Mouse (Mus musculus): ENCODE measurements around the gene Tgif2.
"Not testable (repeated sequence)": the region's sequence is repeated elsewhere in the genome, so short reads cannot be mapped to it uniquely, and the experiment has no call there.

The Tgif2 gene

GRCm38 (mm10) chr2:156843331-156843730 lies 3.5 kb downstream of the Tgif2 start:
- DNase-seq, result no peak

DNA sequence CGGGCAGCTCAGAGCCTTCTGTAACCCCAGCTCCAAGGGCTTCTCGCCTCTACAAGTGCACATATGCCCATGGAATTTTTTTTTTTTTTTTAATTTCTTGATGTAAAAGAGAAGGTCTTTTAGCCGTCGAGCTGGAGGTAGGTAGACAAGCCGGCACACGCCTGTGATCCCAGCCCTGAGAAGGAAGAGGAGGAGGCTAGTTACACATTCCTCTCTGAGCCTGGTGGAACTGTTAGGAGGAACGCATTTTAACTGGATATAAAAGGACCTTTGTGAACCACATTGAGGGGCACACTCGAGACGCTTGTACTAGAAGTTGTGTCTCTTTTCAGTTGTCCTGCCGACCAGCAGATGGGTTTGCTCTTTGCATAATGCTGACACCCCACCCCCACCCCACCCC lies 4.9 kb downstream of the Tgif2 start:
- no peak for DNase-seq

- no peak for DNase-seq
Observed at GRCm38 (mm10) chr2:156847653-156848052, 7.8 kb downstream of the Tgif2 start.

- no peak for DNase-seq
Observed at GRCm38 (mm10) chr2:156848526-156849182, 8.8 kb downstream of the Tgif2 start.

DNA sequence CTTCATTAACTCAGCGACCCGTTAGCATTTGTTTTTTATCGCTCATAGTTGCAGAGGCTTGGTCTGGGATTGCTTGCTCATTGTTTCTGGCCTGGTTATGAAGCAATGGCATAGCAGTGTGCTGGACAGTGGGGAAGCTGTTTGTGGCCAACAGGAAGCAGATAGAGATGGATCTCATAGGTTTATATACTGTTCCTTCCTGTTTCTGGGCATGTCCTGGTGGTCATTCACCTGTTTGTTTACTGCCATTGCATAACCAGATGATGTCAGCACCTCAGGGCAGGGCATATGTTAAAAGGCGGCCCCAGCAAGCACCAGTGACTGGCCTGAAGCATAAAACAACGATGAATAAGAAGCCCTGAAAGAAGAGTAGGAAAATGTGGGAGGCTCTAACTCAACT lies 10.7 kb downstream of the Tgif2 start:
- DNase-seq, result no peak

DNA sequence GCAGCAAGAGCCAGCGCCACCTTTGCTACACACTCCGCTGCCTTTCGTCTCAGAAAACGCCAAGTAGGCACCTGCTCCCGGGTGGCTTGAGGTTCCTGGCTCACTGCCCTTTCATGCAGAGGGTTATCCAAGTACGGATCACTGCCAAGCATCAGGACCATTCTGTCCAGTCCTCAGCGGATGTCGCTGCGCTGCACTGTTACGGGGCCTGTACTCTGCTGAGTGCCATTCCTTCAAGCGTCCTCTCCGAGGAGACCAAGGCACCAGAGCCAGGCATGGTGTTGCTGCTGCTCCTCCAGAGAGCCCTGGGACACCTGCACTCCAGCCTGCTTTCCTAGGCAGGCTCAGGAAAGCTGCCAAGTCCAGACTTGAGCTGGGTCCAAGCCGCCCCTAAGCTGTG lies 13.8 kb downstream of the Tgif2 start:
- not testable (repeated sequence) for DNase-seq

DNA sequence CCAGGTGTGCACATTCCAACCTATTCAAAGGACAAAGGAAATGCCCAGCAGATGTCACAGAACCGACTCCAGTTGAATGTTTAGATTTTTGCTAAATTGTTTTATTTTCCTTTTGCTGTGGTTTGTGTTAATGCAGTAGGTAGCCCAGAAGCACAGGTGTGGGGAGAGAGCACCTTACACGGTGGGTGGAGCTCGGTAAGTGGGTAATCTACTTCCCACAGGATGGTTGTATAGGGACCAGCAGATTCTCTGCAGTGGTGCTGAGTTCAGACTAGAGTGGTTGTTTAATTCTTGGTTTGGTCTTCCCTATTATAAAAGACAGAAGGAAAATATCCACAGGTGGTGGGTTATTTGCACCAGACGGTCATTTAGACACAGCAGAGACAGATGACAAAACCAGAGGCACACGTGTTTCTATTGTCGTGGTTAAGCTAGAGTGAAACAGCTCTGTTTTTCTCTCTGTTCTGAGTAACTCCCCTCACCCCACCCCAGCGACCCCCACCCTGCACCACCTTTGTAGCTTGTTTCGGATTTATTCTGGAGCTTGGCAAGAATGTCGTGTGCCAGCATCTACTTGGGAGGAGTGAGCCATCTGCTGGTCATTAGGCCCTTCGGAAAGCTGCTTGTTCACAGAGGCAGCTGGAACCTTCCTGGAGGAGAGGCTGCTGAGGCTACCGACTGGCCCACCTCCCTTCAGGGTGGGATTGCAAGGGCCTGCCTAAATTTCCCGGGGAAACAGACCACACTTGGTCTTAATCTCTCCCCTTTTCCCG lies 14.4 kb downstream of the Tgif2 start:
- DNase-seq, result not testable (repeated sequence)

DNA sequence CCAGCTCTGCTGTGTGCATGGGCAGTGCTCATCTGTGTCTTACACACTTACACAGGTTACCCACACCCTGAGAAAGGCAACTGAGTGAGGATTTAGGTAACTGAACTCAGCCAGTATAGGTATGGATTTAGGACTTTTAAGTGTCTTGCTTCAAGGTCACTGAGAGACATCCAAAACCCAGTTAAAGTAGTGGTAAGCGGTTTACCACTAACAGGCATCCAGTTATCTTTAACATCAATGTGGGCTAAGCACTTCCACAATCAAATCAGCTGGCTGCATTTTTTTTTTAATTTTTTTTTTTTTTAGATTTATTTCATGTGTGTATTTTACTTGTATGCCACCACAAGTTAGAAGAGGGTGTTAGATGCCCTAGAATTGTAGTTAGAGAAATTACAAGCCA lies 16.5 kb downstream of the Tgif2 start:
- DNase-seq, result no peak

DNA sequence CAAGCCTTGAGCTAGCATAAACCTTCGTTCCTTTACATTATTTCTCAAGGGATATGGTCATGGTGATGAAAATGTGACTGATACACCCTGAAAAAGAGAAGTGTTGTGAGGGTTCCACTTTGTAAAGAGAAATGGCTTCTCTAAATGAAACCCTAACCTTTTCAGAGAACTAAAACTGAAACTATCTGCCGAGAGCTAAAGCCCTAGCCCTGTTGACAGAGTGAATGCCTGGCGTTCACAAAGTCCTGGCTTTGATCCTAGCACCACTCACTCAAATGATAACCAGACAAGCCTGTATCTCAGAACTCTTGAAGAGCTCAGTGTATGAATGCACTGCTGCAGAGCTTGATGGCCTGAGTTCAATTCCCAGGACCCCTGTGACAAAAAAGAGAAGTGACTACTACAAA lies 17.6 kb downstream of the Tgif2 start:
- DNase-seq, result no peak

DNA sequence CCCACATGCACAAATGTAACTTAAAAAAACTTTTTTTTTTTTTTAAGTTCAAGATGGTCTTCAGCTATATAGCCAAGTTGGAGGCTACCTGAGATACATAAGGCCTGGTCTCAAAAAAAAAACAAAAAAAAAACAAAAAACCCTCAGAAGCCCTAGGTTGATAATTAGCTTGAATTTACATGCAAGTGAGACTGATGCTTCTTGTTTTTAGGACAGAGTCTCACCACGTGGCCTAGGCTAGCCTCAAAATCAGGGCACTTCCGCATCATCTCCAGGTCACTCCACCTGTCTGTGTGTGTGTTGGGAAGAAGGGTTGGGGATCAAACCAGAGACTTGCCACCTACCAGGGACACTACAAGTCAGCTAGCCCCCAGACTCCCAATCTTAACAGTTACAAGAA lies 18.0 kb downstream of the Tgif2 start, which contains the start of gene 4930518I15Rik:
4930518I15Rik (minus strand) TSS at position 112 of the 400 bp plus-strand sequence.
- no peak for DNase-seq

- no peak for DNase-seq
Observed at GRCm38 (mm10) chr2:156858671-156859070, 18.9 kb downstream of the Tgif2 start.

DNA sequence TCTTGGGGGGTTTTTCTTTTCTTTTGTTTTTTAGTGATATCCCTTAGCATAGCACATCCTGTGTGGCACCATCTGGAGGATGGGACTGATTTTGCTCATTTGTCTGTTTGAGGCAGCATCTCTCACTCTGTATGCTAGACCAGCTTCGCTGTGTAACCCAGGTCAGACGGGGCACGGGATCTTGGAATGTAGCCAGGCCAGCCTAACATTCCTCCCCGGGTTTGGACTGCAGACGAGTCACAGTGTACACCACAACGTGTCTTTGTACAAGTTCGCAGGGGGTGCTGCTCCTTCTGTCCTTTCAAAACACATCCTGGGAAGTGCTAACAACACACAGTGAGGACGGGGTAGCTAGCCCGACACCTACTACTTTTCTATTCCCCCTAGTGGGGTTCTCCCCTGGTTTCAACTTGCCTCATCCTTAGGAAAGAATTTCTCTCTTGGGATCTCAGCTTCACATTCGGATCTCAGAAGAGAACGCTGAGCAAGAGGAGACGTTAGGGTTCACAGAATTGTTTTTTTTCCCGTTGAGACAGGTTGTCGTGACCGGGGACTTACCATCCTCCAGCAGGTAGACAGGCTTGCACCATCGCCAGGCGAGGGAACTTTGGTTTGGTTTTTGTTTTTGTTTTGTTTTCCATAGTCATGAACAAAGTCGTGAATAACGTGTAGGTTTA lies 22.4 kb downstream of the Tgif2 start:
- DNase-seq, result peak; percentile 38 to 47

DNA sequence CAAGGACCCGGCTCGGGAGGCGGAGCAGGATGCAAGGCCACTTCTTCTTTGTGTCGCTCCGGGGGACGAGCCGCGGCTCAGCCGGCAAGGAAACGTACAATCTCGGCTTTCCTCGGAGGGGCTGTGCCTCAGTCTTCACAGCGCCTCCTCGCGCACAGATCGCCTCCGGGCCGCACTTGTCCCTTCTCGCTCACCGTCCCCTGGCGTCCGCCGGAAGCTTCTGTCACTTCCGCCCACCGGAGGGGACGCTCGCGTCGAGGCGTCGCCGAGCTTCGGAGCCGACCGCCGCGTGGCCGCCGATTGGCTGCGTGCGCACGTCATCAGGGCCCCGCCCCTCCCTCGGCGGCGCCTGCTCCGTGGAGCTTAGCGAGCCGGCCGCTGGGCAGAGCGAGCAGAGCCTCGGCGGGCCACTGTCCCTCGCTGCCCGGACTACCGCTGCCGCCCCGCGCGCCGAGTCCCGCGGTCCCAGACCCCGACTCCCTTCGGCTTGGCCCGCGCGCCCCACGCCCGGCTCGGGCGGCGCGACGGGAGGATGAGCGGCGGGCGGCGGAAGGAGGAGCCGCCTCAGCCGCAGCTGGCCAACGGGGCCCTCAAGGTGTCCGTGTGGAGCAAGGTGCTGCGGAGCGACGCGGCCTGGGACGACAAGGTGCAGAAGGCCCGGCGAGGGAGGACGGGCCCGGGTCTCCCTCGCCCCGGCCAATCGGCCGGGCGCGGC lies 23.1 kb downstream of the Tgif2 start, which contains the start of gene Rab5if:
Rab5if (plus strand) TSS at position 357 of the 715 bp plus-strand sequence.
- DNase-seq, result peak; percentile 98 to 99

GRCm38 (mm10) chr2:156863487-156864160 lies 23.8 kb downstream of the Tgif2 start:
- peak; percentile 23 to 48 for DNase-seq

DNA sequence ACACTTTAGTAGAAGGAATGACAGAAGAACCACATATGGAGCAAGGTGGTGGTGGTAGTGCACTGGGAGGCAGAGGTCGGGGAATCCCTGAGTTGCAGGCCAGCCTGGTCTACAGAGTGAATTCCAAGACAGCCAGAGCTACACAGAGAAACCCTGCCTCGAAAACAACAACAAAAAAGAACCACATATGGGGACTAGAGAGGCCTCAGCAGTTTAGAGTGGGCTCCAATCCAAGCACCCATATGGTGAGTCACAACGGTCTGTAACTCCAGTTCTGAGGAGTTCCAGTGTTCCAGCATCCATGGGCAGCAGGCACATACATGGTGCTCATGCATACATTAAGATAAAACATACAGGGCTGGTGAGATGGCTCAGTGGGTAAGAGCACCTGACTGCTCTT lies 24.7 kb downstream of the Tgif2 start:
- DNase-seq, result no peak

GRCm38 (mm10) chr2:156868994-156869393 lies 29.2 kb downstream of the Tgif2 start:
- DNase-seq, result no peak

GRCm38 (mm10) chr2:156869554-156869953 lies 29.7 kb downstream of the Tgif2 start:
- no peak for DNase-seq

DNA sequence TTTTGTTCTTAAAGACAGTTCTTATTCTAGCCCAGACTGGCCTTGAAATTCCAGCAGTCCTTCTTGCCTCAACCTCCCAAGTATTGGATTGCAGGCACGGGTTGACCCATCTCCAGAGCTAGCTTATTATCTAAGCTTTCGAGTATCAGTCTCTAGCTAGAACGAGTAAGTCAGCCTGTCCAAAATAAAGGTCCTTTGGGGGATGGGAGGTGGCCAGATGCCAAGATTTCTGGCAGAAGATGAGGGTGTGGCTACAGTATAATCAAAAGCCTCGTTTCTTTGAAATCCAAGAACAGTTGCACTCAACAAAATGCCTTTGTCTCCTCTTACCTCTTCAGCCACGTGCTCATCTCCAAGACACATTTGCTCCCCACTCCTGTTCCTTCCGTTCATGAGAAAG lies 30.7 kb downstream of the Tgif2 start:
- no peak for DNase-seq

- peak; percentile 46 to 51 for DNase-seq
Observed at GRCm38 (mm10) chr2:156873629-156874028, 33.8 kb downstream of the Tgif2 start.

DNA sequence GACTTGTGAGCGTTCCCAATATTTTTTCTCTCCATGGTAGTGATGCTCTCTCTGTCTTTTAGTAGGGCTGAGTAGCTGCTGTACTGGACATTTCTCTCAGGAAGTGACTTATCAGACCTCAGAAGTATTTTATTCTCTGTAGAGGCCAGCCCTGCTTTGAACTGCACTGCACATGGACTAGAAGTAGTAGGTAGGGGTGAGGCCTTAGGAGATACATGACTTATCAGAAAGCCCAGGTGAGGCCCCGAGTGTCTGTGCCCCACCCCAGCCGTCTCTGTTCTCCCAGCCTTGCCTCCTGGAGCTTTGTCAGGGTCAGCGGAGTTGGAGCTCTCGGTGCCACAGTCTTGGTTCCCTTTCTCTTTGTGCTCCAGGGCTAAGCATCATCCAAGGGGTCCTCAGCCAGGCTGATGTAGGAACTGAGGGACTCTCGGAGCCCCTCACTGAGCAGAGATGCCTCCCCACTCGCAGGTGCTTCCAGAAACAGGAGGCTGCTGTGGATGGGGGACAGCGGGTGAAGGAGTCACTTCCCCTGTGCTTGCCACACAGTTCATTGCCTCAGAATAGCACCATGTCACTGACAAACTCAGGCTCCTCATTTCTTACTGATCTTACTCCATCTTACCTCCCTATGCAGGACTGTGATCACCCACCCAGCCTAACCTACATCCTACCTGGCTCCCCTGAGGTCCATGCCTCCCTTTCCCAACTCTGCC lies 34.4 kb downstream of the Tgif2 start:
- DNase-seq, result no peak

- DNase-seq, result no peak
Observed at GRCm38 (mm10) chr2:156874760-156875510, 35.1 kb downstream of the Tgif2 start.

Data from thymus, postnatal 36 days (tissue).